Mouse (Mus musculus) CH12.LX (cell line): ENCODE results near the gene Mtmr10. TPM values are rescaled to one million over a fixed set of nuclear protein-coding genes. Genes with fewer than 3 reads are reported as not detected.

Experiments
- DNase-seq: peaks from one replicate; pipeline ENCODE4 v3.0.0-alpha.2; 2013; ENCODE audit errors: extremely low read depth
- H3K27ac ChIP-seq: 2 replicates; pipeline ENCODE4 v1.5.1; 2012; ENCODE audit warnings: low read depth, mild to moderate bottlenecking, control low read depth, moderate library complexity; ENCODE audit not compliant: insufficient read depth
- H3K27me3 ChIP-seq: replicated peaks from 2 replicates; pipeline ENCODE3; 2012; ENCODE audit warnings: inconsistent platforms
- H3K36me3 ChIP-seq, 2 experiments: replicated peaks in 1 of 2; 2 replicates each; pipeline versions ENCODE3 to v1.6.1; 2012; ENCODE audit warnings: inconsistent platforms in 1 of 2, low read length in 1 of 2, mild to moderate bottlenecking in 1 of 2, mixed read lengths in 1 of 2, moderate library complexity in 1 of 2; ENCODE audit not compliant: control insufficient read depth in 1 of 2, insufficient read depth in 1 of 2
- H3K4me1 ChIP-seq, 2 experiments: 2 replicates each; pipeline ENCODE4 v1.6.1; 2012; ENCODE audit warnings: inconsistent platforms in 1 of 2, moderate library complexity in 1 of 2; ENCODE audit not compliant: insufficient read depth in 2 of 2, control insufficient read depth in 1 of 2
- H3K4me2 ChIP-seq: 2 replicates; pipeline ENCODE4 v1.6.1; 2012; ENCODE audit warnings: low read depth, mild to moderate bottlenecking, control low read depth; ENCODE audit not compliant: poor library complexity, insufficient read depth, severe bottlenecking
- H3K4me3 ChIP-seq, 3 experiments: fragments of 150-350 bp in 1 of 3; sonication (generic) in 1 of 3; replicated peaks in 1 of 3; 2 replicates each; pipeline versions ENCODE3 to v1.5.1; 2011 to 2012; ENCODE audit warnings: low read depth in 2 of 3, low read length in 2 of 3, mild to moderate bottlenecking in 2 of 3, moderate library complexity in 2 of 3, control low read depth in 1 of 3, improper control_type of control experiment in 1 of 3, inconsistent platforms in 1 of 3, mixed read lengths in 1 of 3; ENCODE audit not compliant: poor library complexity in 1 of 3
- H3K79me2 ChIP-seq: replicated peaks from 2 replicates; pipeline ENCODE4 v1.6.1; 2012; ENCODE audit warnings: mild to moderate bottlenecking, moderate library complexity; ENCODE audit not compliant: control insufficient read depth, poor library complexity, insufficient read depth, severe bottlenecking; ENCODE audit errors: extremely low read depth
- H3K9ac ChIP-seq: 2 replicates; pipeline ENCODE4 v1.6.1; 2012; ENCODE audit warnings: low read depth, mild to moderate bottlenecking, control low read depth, moderate library complexity; ENCODE audit not compliant: insufficient read depth
- H3K9me3 ChIP-seq: replicated peaks from 2 replicates; pipeline ENCODE3; 2012; ENCODE audit warnings: low read length, inconsistent platforms, mixed read lengths
- BHLHE40 ChIP-seq: IDR thresholded peaks from 2 replicates; pipeline ENCODE4 v1.6.1; 2011; ENCODE audit warnings: mild to moderate bottlenecking, low read depth, low read length, improper control_type of control experiment
- CHD1 ChIP-seq: IDR thresholded peaks from 2 replicates; pipeline ENCODE4 v1.6.1; 2012; ENCODE audit warnings: low read depth, low read length, improper control_type of control experiment, inconsistent platforms
- E2F4 ChIP-seq: IDR thresholded peaks from 2 replicates; pipeline ENCODE4 v1.6.1; 2011; ENCODE audit warnings: low read depth, low read length, improper control_type of control experiment; ENCODE audit not compliant: insufficient replicate concordance
- EP300 ChIP-seq: IDR thresholded peaks from 2 replicates; pipeline ENCODE4 v1.6.1; 2011; ENCODE audit warnings: low read length, improper control_type of control experiment
- GABPA ChIP-seq: IDR thresholded peaks from 2 replicates; pipeline ENCODE4 v1.6.1; 2012; ENCODE audit warnings: low read depth, low read length, improper control_type of control experiment, inconsistent platforms; ENCODE audit not compliant: insufficient replicate concordance
- HCFC1 ChIP-seq: IDR thresholded peaks from 2 replicates; pipeline ENCODE4 v1.6.1; 2012; ENCODE audit warnings: low read depth, mild to moderate bottlenecking, inconsistent platforms, low read length, improper control_type of control experiment
- IRF4 ChIP-seq: IDR thresholded peaks from 2 replicates; pipeline ENCODE4 v1.6.1; 2014; ENCODE audit warnings: low read depth, mild to moderate bottlenecking, inconsistent platforms, low read length, improper control_type of control experiment
- MAFK ChIP-seq: IDR thresholded peaks from 2 replicates; pipeline ENCODE4 v1.6.1; 2011; ENCODE audit warnings: low read length, improper control_type of control experiment; ENCODE audit not compliant: insufficient replicate concordance
- MAZ ChIP-seq: IDR thresholded peaks from 2 replicates; pipeline ENCODE4 v1.6.1; 2012; ENCODE audit warnings: low read depth, mild to moderate bottlenecking, inconsistent platforms, low read length, improper control_type of control experiment, moderate library complexity
- MEF2A ChIP-seq: IDR thresholded peaks from 2 replicates; pipeline ENCODE4 v1.6.1; 2014; ENCODE audit warnings: low read depth, mild to moderate bottlenecking, inconsistent platforms, low read length, improper control_type of control experiment, borderline replicate concordance
- MXI1 ChIP-seq: IDR thresholded peaks from 2 replicates; pipeline ENCODE4 v1.6.1; 2011; ENCODE audit warnings: mild to moderate bottlenecking, low read depth, low read length, improper control_type of control experiment
- MYC ChIP-seq: IDR thresholded peaks from 2 replicates; pipeline ENCODE4 v1.6.1; 2011; ENCODE audit warnings: low read depth, mild to moderate bottlenecking, improper control_type of control experiment, low read length
- NELFE ChIP-seq: IDR thresholded peaks from 2 replicates; pipeline ENCODE4 v1.6.1; 2011; ENCODE audit warnings: low read depth, low read length, improper control_type of control experiment
- POLR2A ChIP-seq: IDR thresholded peaks from 2 replicates; pipeline ENCODE4 v1.6.1; 2011; ENCODE audit warnings: low read depth, mild to moderate bottlenecking, improper control_type of control experiment, low read length
- RAD21 ChIP-seq: IDR thresholded peaks from 2 replicates; pipeline ENCODE4 v1.6.1; 2011; ENCODE audit warnings: low read depth, mild to moderate bottlenecking, low read length, improper control_type of control experiment, moderate library complexity
- TBP ChIP-seq: conservative IDR thresholded peaks from 2 replicates; pipeline ENCODE4 v1.6.1; 2011; ENCODE audit warnings: low read depth, low read length, improper control_type of control experiment
- TCF12 ChIP-seq: IDR thresholded peaks from 2 replicates; pipeline ENCODE4 v1.6.1; 2014; ENCODE audit warnings: low read depth, mild to moderate bottlenecking, inconsistent platforms, low read length, improper control_type of control experiment
- UBTF ChIP-seq: IDR thresholded peaks from 2 replicates; pipeline ENCODE4 v1.6.1; 2012; ENCODE audit warnings: low read depth, mild to moderate bottlenecking, inconsistent platforms, low read length, improper control_type of control experiment, moderate library complexity
- USF2 ChIP-seq: conservative IDR thresholded peaks from 2 replicates; pipeline ENCODE4 v1.6.1; 2011; ENCODE audit warnings: low read depth, low read length, improper control_type of control experiment
- ZKSCAN1 ChIP-seq: IDR thresholded peaks from 2 replicates; pipeline ENCODE4 v1.6.1; 2012; ENCODE audit warnings: low read depth, inconsistent platforms, low read length, improper control_type of control experiment, borderline replicate concordance
- ZMIZ1 ChIP-seq: IDR thresholded peaks from 2 replicates; pipeline ENCODE4 v1.6.1; 2012; ENCODE audit warnings: low read depth, mild to moderate bottlenecking, inconsistent platforms, low read length, improper control_type of control experiment
- ZNF384 ChIP-seq: IDR thresholded peaks from 2 replicates; pipeline ENCODE4 v1.6.1; 2012; ENCODE audit warnings: low read depth, low read length, improper control_type of control experiment, inconsistent platforms
- dilution Hi-C: fragments of 300-500 bp; cut with MboI; formaldehyde crosslinking; loops from 2 replicates; pipeline ENCODE4 v1.14.3; 2020; ENCODE audit warnings: low sequenced_read_pairs; ENCODE audit not compliant: extremely low pct_unique_long_range_greater_than_20kb, extremely low pct_ligation_motif_present
- in situ Hi-C: fragments of 300-500 bp; cut with MboI; formaldehyde crosslinking; loops from 3 replicates; pipeline ENCODE4 v1.14.3; 2019; ENCODE audit warnings: low sequenced_read_pairs, low pct_ligation_motif_present, low pct_unique_long_range_greater_than_20kb, mixed read lengths
- polyA plus RNA-seq: library from polyadenylated mRNA; unstranded; fragments of >175 nt; gene quantifications from 2 replicates; pipeline ENCODE4 v1.2.1, GENCODE M21; 2012; ENCODE audit warnings: low read depth; ENCODE audit not compliant: insufficient read length
- total RNA-seq, 2 experiments: library from RNA; depleted of rRNA; stranded (reverse); fragments of 300-350 nt in 1 of 2; fragments of >200 nt in 1 of 2; gene quantifications; 2 replicates each; pipeline ENCODE4 v1.2.3; 2012 to 2014

Gene Mtmr10
- total and polyA plus RNA-seq, 3 experiments: 1.8 to 2.1 (median 2.0) TPM

GRCm38 (mm10) chr7:64359943-64360585 is 72.6 kb downstream of the Mtmr10 start:
- dilution Hi-C loops: no loop called here
- H3K4me2 ChIP-seq: peak overlapping the region; percentile 16; the same call in 1 of the 2 replicates
- H3K36me3 ChIP-seq: peaks cover 51 to 77% of the 10 kb centered on the region in 2 experiments
- no peaks in the 10 kb centered on the region for H3K27me3 ChIP-seq
- no peaks in the 10 kb centered on the region for H3K9me3 ChIP-seq
- H3K79me2 ChIP-seq: no peaks in the 10 kb centered on the region
- peak overlapping the region; percentile 64 for H3K27ac ChIP-seq
- peak overlapping the region; percentile 27 to 54 (median 41) for H3K4me3 ChIP-seq
- TF ChIP-seq NELFE (no peak), MXI1 (no peak), MEF2A (no peak), MAFK (no peak), E2F4 (no peak), BHLHE40 (no peak), RAD21 (no peak), TBP (no peak), ZKSCAN1 (no peak), USF2 (no peak), GABPA (no peak), POLR2A (peak; percentile 48; the same call in 1 of the 2 replicates), EP300 (0 out of 2 replicates have a peak, but pooled peaks have one; percentile 20), TCF12 (0 out of 2 replicates have a peak, but pooled peaks have one; percentile 26), HCFC1 (peak; percentile 19; the same call in 1 of the 2 replicates), MYC (0 out of 2 replicates have a peak, but pooled peaks have one; percentile 15)
- TF ChIP-seq, all 38 proteins: peak for 5
- Histone ChIP-seq H3K9ac (peak overlapping the region; percentile 25), H3K4me1 (peaks cover 3 to 19% of the 10 kb centered on the region in 2 experiments; a peak in 1 of 4 replicates)
- peak; percentile 18 for DNase-seq
- in situ Hi-C loops: no loop called here

- Histone ChIP-seq H3K79me2 (no peaks in the 10 kb centered on the region), H3K4me2 (peak overlapping the region; percentile 8; the same call in 1 of the 2 replicates), H3K36me3 (peaks cover 51 to 82% of the 10 kb centered on the region in 2 experiments), H3K27ac (peak overlapping the region; percentile 64), H3K27me3 (no peaks in the 10 kb centered on the region), H3K9ac (peak overlapping the region; percentile 25; the same call in 1 of the 2 replicates), H3K9me3 (no peaks in the 10 kb centered on the region), H3K4me1 (peaks cover 3 to 19% of the 10 kb centered on the region in 2 experiments; a peak in 1 of 4 replicates), H3K4me3 (no peak overlapping the region)
- peak; percentile 15 for DNase-seq
- dilution Hi-C loops: no loop called here
- in situ Hi-C loops: no loop called here
- TF ChIP-seq UBTF: no peak
- TF ChIP-seq ZNF384: no peak
- TF ChIP-seq BHLHE40: no peak
- TF ChIP-seq RAD21: no peak
- TF ChIP-seq E2F4: no peak
- no peak for TF ChIP-seq IRF4
- no peak for TF ChIP-seq POLR2A
- no peak for TF ChIP-seq MAFK
- TF ChIP-seq ZMIZ1: no peak
- no peak for TF ChIP-seq HCFC1
- no peak for TF ChIP-seq MAZ
- TF ChIP-seq CHD1: no peak
- TF ChIP-seq GABPA: no peak
Measured at GRCm38 (mm10) chr7:64360586-64360945, 73.1 kb downstream of the Mtmr10 start.
